Mouse (Mus musculus) ES-E14 (cell line): ENCODE data around the gene Epb41l4b. TPM values are rescaled to one million over a fixed set of nuclear protein-coding genes. Genes with fewer than 3 reads are reported as not detected.

Source experiments
- DNase-seq: peaks from one replicate; pipeline ENCODE4 v3.0.0-alpha.2; 2013; ENCODE audit warnings: low read depth, low spot score
- H3K27ac ChIP-seq: 2 replicates; pipeline ENCODE4 v1.5.1; 2012; ENCODE audit warnings: low read depth, mild to moderate bottlenecking, low read length, moderate library complexity, mixed read lengths; ENCODE audit not compliant: poor library complexity, insufficient read depth, severe bottlenecking
- H3K36me3 ChIP-seq: 2 replicates; pipeline ENCODE4 v1.6.1; 2012; ENCODE audit warnings: mild to moderate bottlenecking, low read length, moderate library complexity, mixed read lengths; ENCODE audit not compliant: control insufficient read depth, poor library complexity, insufficient read depth, severe bottlenecking
- H3K4me1 ChIP-seq, 2 experiments: fragments of 150-350 bp in 1 of 2; sonication (generic) in 1 of 2; 2 replicates each; pipeline ENCODE4 v1.6.1; 2012; ENCODE audit warnings: low read length in 2 of 2, mild to moderate bottlenecking in 1 of 2, mixed read lengths in 1 of 2; ENCODE audit not compliant: control insufficient read depth in 2 of 2, insufficient read depth in 2 of 2, poor library complexity in 1 of 2
- H3K4me3 ChIP-seq, 2 experiments: fragments of 150-350 bp in 1 of 2; sonication (generic) in 1 of 2; 2 replicates each; pipeline ENCODE4 v1.5.1; 2012; ENCODE audit warnings: low read length in 2 of 2, low read depth in 1 of 2, mild to moderate bottlenecking in 1 of 2, mixed read lengths in 1 of 2; ENCODE audit not compliant: insufficient read depth in 1 of 2, poor library complexity in 1 of 2, severe bottlenecking in 1 of 2
- H3K9ac ChIP-seq: 2 replicates; pipeline ENCODE4 v1.6.1; 2012; ENCODE audit warnings: low read depth, mild to moderate bottlenecking, low read length, mixed read lengths; ENCODE audit not compliant: poor library complexity, insufficient read depth, severe bottlenecking
- H3K9me3 ChIP-seq: fragments of 150-350 bp; sonication (generic); 2 replicates; pipeline ENCODE4 v1.6.1; 2012; ENCODE audit warnings: low read depth, mild to moderate bottlenecking, low read length; ENCODE audit not compliant: control insufficient read depth, insufficient read depth
- CHD2 ChIP-seq: IDR thresholded peaks from 2 replicates; pipeline ENCODE4 v1.6.1; 2014; ENCODE audit warnings: mild to moderate bottlenecking, low read depth, low read length, inconsistent platforms
- HCFC1 ChIP-seq: IDR thresholded peaks from 2 replicates; pipeline ENCODE4 v1.6.1; 2012; ENCODE audit warnings: low read length, inconsistent platforms, borderline replicate concordance; ENCODE audit not compliant: insufficient read depth
- MAFK ChIP-seq: IDR thresholded peaks from 2 replicates; pipeline ENCODE4 v1.6.1; 2014; ENCODE audit warnings: mild to moderate bottlenecking, low read depth, low read length, inconsistent platforms; ENCODE audit not compliant: insufficient read depth
- ZC3H11A ChIP-seq: IDR thresholded peaks from 2 replicates; pipeline ENCODE4 v1.6.1; 2012; ENCODE audit warnings: low read depth, mild to moderate bottlenecking, inconsistent platforms, low read length, borderline replicate concordance
- ZNF384 ChIP-seq: IDR thresholded peaks from 2 replicates; pipeline ENCODE4 v1.6.1; 2012; ENCODE audit warnings: low read depth, low read length, inconsistent platforms
- in situ Hi-C, 2 experiments: fragments of 600-800 bp; cut with MboI; formaldehyde crosslinking; loops; one replicate each; pipeline ENCODE4 v1.15.1; 2025; ENCODE audit warnings: low sequenced_read_pairs in 2 of 2, inconsistent platforms in 1 of 2; ENCODE audit not compliant: unreplicated experiment in 2 of 2
- total RNA-seq: library from RNA; depleted of rRNA; stranded (reverse); fragments of 300-350 nt; gene quantifications from 2 replicates; pipeline ENCODE4 v1.2.3, GENCODE M21; 2012

The Epb41l4b gene
- total RNA-seq, 1 experiment = 4.7 TPM

- Histone ChIP-seq H3K4me3 (no peak overlapping the region), H3K9ac (no peak overlapping the region), H3K36me3 (no peaks in the 10 kb centered on the region), H3K4me1 (peaks cover 3 to 11% of the 10 kb centered on the region in 2 experiments), H3K27ac (no peak overlapping the region), H3K9me3 (no peaks in the 10 kb centered on the region)
- in situ Hi-C loops = no loop called here
- DNase-seq = no peak
- no peak for TF ChIP-seq ZC3H11A
- no peak for TF ChIP-seq HCFC1
- TF ChIP-seq MAFK = no peak
- no peak for TF ChIP-seq ZNF384
- TF ChIP-seq CHD2 = no peak
Measured at GRCm38 (mm10) chr4:57160571-57160970, 17.3 kb upstream of the Epb41l4b start.

GRCm38 (mm10) chr4:57156549-57157169 is 13.4 kb upstream of the Epb41l4b start:
- peaks cover 0 to 10% of the 10 kb centered on the region in 2 experiments; a peak in 1 of 4 replicates for H3K4me1 ChIP-seq
- in situ Hi-C loops = no loop called here
- H3K36me3 ChIP-seq = no peaks in the 10 kb centered on the region
- DNase-seq = no peak
- H3K9me3 ChIP-seq = no peaks in the 10 kb centered on the region
- H3K27ac ChIP-seq = no peak overlapping the region
- no peak overlapping the region for H3K4me3 ChIP-seq
- TF ChIP-seq CHD2 (no peak), HCFC1 (no peak), ZC3H11A (no peak), MAFK (no peak), ZNF384 (no peak)
- no peak overlapping the region for H3K9ac ChIP-seq

GRCm38 (mm10) chr4:57153838-57154237 is 10.6 kb upstream of the Epb41l4b start:
- in situ Hi-C loops = no loop called here
- peaks cover 0 to 10% of the 10 kb centered on the region in 2 experiments; a peak in 1 of 4 replicates for H3K4me1 ChIP-seq
- no peaks in the 10 kb centered on the region for H3K9me3 ChIP-seq
- no peak overlapping the region for H3K27ac ChIP-seq
- H3K36me3 ChIP-seq = no peaks in the 10 kb centered on the region
- H3K9ac ChIP-seq = peak overlapping the region; percentile 8; the same call in 1 of the 2 replicates
- peak overlapping the region; percentile 9; a peak in 2 of 4 replicates for H3K4me3 ChIP-seq
- TF ChIP-seq MAFK (no peak), CHD2 (no peak), ZC3H11A (no peak), HCFC1 (no peak), ZNF384 (no peak)
- DNase-seq = no peak

- peaks cover 0 to 10% of the 10 kb centered on the region in 2 experiments; a peak in 1 of 4 replicates for H3K4me1 ChIP-seq
- no peak overlapping the region for H3K27ac ChIP-seq
- H3K4me3 ChIP-seq = peak overlapping the region; percentile 9; a peak in 2 of 4 replicates
- H3K9me3 ChIP-seq = no peaks in the 10 kb centered on the region
- peak overlapping the region; percentile 8; the same call in 1 of the 2 replicates for H3K9ac ChIP-seq
- in situ Hi-C loops = no loop called here
- no peaks in the 10 kb centered on the region for H3K36me3 ChIP-seq
- no peak for DNase-seq
- TF ChIP-seq MAFK = no peak
- TF ChIP-seq CHD2 = no peak
Measured at GRCm38 (mm10) chr4:57153068-57153835, 10.0 kb upstream of the Epb41l4b start.
